Mouse (Mus musculus): ENCODE measurements around the gene Cables2. TPM values are rescaled to one million over a fixed set of nuclear protein-coding genes. Genes with fewer than 3 reads are reported as not detected.
A peak's percentile ranks its signal among the peaks of the same experiment; 100 is the strongest.

The Cables2 gene
- polyA plus RNA-seq (2016; fragmentation: Nextera tagmentation; extraction: Ambion mirVana) = 17.7 and 20.8 TPM in 2 replicates

DNA sequence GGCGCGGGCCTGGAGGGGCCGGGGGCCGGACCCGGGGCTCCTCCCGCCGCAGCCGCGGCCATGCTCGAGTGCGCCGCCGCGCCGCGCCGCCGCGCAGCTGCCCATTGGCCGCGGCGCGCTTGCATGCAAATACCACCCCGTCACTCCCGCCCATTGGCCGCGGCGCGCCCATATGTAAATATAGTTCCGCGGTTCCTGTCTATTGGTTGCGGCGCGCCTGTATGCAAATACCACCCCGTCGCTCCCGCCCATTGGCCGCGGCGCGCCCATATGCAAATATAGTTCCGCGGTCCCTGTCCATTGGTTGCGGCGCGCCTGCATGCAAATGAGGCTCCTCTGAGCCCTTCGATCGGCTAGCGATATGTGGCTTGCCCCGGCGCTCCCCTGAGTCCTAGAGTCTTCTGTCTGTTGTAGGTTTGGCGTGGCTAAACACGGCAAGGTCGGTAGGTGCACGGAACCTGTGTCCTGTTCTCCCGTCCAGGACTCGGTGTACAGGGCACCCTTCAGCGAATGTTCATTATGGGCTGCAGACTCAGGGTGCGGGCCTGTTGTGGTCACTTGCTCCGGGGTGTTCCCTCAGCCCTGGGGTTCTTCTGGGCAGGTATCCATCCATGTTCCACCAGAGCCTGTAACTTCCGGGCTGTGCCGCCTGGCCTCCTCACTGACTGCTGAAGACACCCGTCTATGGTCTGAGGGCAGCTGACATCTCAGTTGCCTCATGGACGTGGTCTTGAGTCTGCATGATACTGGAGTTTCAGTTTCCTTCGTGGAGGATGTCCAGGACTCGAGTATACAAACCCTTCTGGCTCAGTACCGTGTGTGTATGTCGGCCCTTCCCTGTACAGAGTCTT lies at the start of gene Cables2:
Gene Cables2 (minus strand): TSS at position 103 of the 851 bp plus-strand sequence.
- Histone ChIP-seq H3K4me3 (replicated peaks) (peak within 1 kb of the TSS; percentile 93), H3K27ac (peak within 1 kb of the TSS; percentile 68), H3K36me3 (replicated peaks) (no peaks in the 10 kb centered on the region), H3K9me3 (no peaks in the 10 kb centered on the region), H3K4me2 (peak within 1 kb of the TSS; percentile 96), H3K27me3 (peaks cover 16% of the 10 kb centered on the region), H3K9ac (peak within 1 kb of the TSS; percentile 98), H3K4me1 (peaks cover 33% of the 10 kb centered on the region)
- peak; percentile 96 for ATAC-seq (ENCODE audit: low FRiP score)
- WGBS = 7% methylated on average over 67 of the region's 68 CpGs

- Histone ChIP-seq H3K27me3 (no peaks in the 10 kb centered on the region), H3K9ac (no peak overlapping the region), H3K4me2 (no peak overlapping the region), H3K36me3 (replicated peaks) (no peaks in the 10 kb centered on the region), H3K9me3 (no peaks in the 10 kb centered on the region), H3K4me1 (peaks cover 6% of the 10 kb centered on the region), H3K4me3 (replicated peaks) (no peak overlapping the region), H3K27ac (no peak overlapping the region)
- 39% methylated on average over 14 of the region's 14 CpGs for WGBS
- ATAC-seq (ENCODE audit: low FRiP score) = no peak
Measured at GRCm38 (mm10) chr2:180322674-180323355, 49.5 kb upstream of the Cables2 start.

DNA sequence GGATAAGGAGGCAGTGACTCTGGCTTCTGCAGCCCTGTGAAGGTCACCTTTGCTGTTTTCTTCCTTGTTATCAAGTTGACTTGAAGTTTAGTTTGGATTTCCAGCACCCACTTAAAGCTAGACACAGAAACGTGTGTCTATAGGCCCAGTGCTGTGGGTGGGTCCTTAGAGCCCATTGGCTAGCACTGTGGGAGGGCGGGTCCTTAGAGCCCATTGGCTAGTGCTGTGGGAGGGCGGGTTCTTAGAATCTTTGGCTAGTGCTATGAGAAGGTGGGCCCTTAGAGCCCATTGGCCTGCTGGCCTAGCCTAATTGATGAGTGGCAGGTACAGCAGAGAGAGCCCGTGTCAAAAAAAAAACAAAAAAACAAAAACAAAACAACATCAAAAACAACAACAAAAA lies 46.9 kb upstream of the Cables2 start:
- no peaks in the 10 kb centered on the region for H3K9me3 ChIP-seq
- H3K27me3 ChIP-seq = no peaks in the 10 kb centered on the region
- no peak for ATAC-seq (ENCODE audit: low FRiP score)
- WGBS = 76% methylated on average over 4 of the region's 4 CpGs
- H3K36me3 ChIP-seq (replicated peaks) = no peaks in the 10 kb centered on the region
- H3K4me3 ChIP-seq (replicated peaks) = no peak overlapping the region
- H3K27ac ChIP-seq = no peak overlapping the region
- H3K4me2 ChIP-seq = no peak overlapping the region
- no peak overlapping the region for H3K9ac ChIP-seq
- H3K4me1 ChIP-seq = peaks cover 6% of the 10 kb centered on the region

GRCm38 (mm10) chr2:180317591-180317990 lies 44.3 kb upstream of the Cables2 start:
- Histone ChIP-seq H3K4me1 (peaks cover 1% of the 10 kb centered on the region; the same call in 1 of the 2 replicates), H3K9ac (no peak overlapping the region), H3K27me3 (0 out of 2 replicates have a peak, but pooled peaks cover 5% of the 10 kb centered on the region), H3K27ac (no peak overlapping the region), H3K9me3 (no peaks in the 10 kb centered on the region), H3K4me3 (replicated peaks) (no peak overlapping the region), H3K4me2 (no peak overlapping the region), H3K36me3 (replicated peaks) (no peaks in the 10 kb centered on the region)
- ATAC-seq (ENCODE audit: low FRiP score) = no peak
- 82% methylated on average over 7 of the region's 7 CpGs for WGBS

DNA sequence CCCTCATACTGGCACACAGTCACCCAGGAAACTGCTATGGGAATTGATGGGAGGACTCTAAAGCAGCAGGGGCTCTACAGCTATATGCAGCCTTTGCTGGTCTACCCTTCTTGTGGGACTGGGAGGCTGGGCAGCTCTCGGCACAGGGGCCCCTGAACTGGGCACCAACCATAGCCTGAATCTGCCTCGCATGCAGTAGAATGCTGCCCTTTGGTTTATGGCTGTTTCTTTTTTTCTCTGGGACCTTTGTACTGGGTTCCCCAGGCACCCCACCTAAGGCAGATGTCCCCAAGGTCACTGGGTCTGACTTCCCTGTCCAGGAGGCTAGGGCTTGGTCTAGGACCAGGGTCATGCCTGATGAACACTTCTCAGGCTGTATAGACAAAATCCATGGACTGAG lies 41.0 kb upstream of the Cables2 start:
- H3K9ac ChIP-seq = no peak overlapping the region
- 0 out of 2 replicates have a peak, but pooled peaks cover 5% of the 10 kb centered on the region for H3K27me3 ChIP-seq
- H3K9me3 ChIP-seq = no peaks in the 10 kb centered on the region
- 91% methylated on average over 2 of the region's 2 CpGs for WGBS
- no peak overlapping the region for H3K4me3 ChIP-seq (replicated peaks)
- ATAC-seq (ENCODE audit: low FRiP score) = no peak
- H3K36me3 ChIP-seq (replicated peaks) = no peaks in the 10 kb centered on the region
- no peaks in the 10 kb centered on the region for H3K4me1 ChIP-seq
- H3K4me2 ChIP-seq = no peak overlapping the region
- H3K27ac ChIP-seq = no peak overlapping the region

- ATAC-seq (ENCODE audit: low FRiP score) = no peak
Measured at GRCm38 (mm10) chr2:180311147-180311546, 37.9 kb upstream of the Cables2 start.

DNA sequence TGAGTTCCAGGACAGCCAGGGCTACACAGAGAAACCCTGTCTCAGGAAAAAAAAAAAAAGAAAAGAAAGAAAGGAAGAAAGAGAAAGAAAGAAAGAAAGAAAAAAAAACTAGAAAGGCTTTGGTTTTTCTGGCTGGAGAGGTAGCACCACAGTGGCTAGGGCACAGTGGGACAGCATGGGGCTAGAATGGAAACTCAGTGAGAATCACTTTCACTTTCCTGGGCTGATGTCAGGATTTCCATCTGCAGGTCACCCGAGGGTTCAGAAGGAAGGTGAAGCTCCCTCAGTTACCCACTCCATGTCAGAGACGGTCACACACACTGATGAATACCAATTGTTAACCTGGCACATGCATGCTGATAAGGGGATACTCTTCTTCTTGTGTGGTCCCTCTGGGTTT lies 34.4 kb upstream of the Cables2 start:
- no peaks in the 10 kb centered on the region for H3K9me3 ChIP-seq
- 63% methylated on average over 2 of the region's 2 CpGs for WGBS
- ATAC-seq (ENCODE audit: low FRiP score) = no peak
- no peak overlapping the region for H3K27ac ChIP-seq
- no peaks in the 10 kb centered on the region for H3K4me1 ChIP-seq
- H3K4me2 ChIP-seq = no peak overlapping the region
- no peak overlapping the region for H3K4me3 ChIP-seq (replicated peaks)
- no peaks in the 10 kb centered on the region for H3K27me3 ChIP-seq
- H3K9ac ChIP-seq = no peak overlapping the region
- H3K36me3 ChIP-seq (replicated peaks) = no peaks in the 10 kb centered on the region

More at GRCm38 (mm10) chr2:180311147-180311546, 37.9 kb upstream of the Cables2 start:
- Histone ChIP-seq H3K4me3 (replicated peaks) (no peak overlapping the region), H3K4me2 (no peak overlapping the region), H3K4me1 (no peaks in the 10 kb centered on the region), H3K9ac (no peak overlapping the region), H3K27me3 (0 out of 2 replicates have a peak, but pooled peaks cover 5% of the 10 kb centered on the region), H3K9me3 (no peaks in the 10 kb centered on the region), H3K27ac (no peak overlapping the region), H3K36me3 (replicated peaks) (no peaks in the 10 kb centered on the region)
- 80% methylated on average over 4 of the region's 4 CpGs for WGBS

GRCm38 (mm10) chr2:180306423-180307168 lies 33.3 kb upstream of the Cables2 start:
- no peak for ATAC-seq (ENCODE audit: low FRiP score)
- WGBS = 87% methylated on average over 8 of the region's 8 CpGs
- H3K9ac ChIP-seq = no peak overlapping the region
- H3K9me3 ChIP-seq = no peaks in the 10 kb centered on the region
- no peaks in the 10 kb centered on the region for H3K27me3 ChIP-seq
- H3K27ac ChIP-seq = no peak overlapping the region
- no peak overlapping the region for H3K4me2 ChIP-seq
- H3K4me3 ChIP-seq (replicated peaks) = no peak overlapping the region
- H3K36me3 ChIP-seq (replicated peaks) = no peaks in the 10 kb centered on the region
- no peaks in the 10 kb centered on the region for H3K4me1 ChIP-seq

GRCm38 (mm10) chr2:180306009-180306408 lies 32.7 kb upstream of the Cables2 start:
- 82% methylated on average over 2 of the region's 2 CpGs for WGBS
- H3K27ac ChIP-seq = no peak overlapping the region
- no peak for ATAC-seq (ENCODE audit: low FRiP score)
- H3K9me3 ChIP-seq = no peaks in the 10 kb centered on the region
- H3K4me1 ChIP-seq = no peaks in the 10 kb centered on the region
- H3K4me3 ChIP-seq (replicated peaks) = no peak overlapping the region
- H3K9ac ChIP-seq = no peak overlapping the region
- H3K27me3 ChIP-seq = no peaks in the 10 kb centered on the region
- H3K4me2 ChIP-seq = no peak overlapping the region
- no peaks in the 10 kb centered on the region for H3K36me3 ChIP-seq (replicated peaks)

DNA sequence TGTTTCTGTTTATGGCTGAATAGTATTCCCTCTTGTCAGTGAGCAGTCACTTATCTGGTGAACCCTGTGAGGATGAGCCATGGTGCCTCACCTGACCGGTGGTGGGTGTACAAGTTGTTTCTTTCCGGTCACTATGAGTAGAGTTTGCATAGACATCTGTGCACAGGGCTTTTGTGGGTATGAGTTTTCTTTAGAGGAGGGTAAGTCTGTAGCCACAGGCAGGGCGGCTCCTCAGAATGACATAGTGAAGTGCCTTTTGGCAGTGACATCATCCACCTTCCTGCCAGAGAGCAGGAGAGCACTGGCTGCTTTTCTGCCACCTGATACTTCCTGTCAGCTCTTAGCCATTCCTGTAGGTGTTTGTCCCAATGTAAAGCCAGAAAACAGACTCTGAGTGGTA lies 32.2 kb upstream of the Cables2 start:
- no peaks in the 10 kb centered on the region for H3K4me1 ChIP-seq
- no peaks in the 10 kb centered on the region for H3K9me3 ChIP-seq
- H3K4me3 ChIP-seq (replicated peaks) = no peak overlapping the region
- no peaks in the 10 kb centered on the region for H3K36me3 ChIP-seq (replicated peaks)
- no peaks in the 10 kb centered on the region for H3K27me3 ChIP-seq
- no peak overlapping the region for H3K27ac ChIP-seq
- no peak for ATAC-seq (ENCODE audit: low FRiP score)
- H3K4me2 ChIP-seq = no peak overlapping the region
- no peak overlapping the region for H3K9ac ChIP-seq
- WGBS = 86% methylated on average over 3 of the region's 3 CpGs

DNA sequence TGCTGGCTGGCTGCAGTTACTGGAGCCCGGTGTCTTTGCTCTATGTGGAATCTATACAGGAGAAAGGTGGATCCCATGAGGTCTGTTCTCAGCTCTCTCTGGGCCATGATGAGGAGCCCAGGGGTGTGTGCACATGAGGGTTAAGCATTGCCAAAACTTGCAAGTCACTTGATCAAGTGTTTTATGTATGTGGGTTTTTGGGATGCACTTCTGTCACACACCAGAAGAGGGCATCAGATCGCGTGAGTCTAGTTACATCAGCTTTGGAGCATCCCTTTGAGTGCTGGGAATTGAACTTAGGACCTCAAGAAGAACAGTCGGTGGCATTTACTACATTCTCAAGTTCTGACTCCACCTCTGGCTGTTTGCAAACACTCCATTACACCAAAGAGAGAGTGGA lies 31.3 kb upstream of the Cables2 start:
- no peak overlapping the region for H3K9ac ChIP-seq
- no peaks in the 10 kb centered on the region for H3K9me3 ChIP-seq
- no peaks in the 10 kb centered on the region for H3K27me3 ChIP-seq
- H3K4me1 ChIP-seq = no peaks in the 10 kb centered on the region
- H3K4me2 ChIP-seq = no peak overlapping the region
- ATAC-seq (ENCODE audit: low FRiP score) = no peak
- no peak overlapping the region for H3K4me3 ChIP-seq (replicated peaks)
- 59% methylated on average over 4 of the region's 4 CpGs for WGBS
- H3K27ac ChIP-seq = no peak overlapping the region
- no peaks in the 10 kb centered on the region for H3K36me3 ChIP-seq (replicated peaks)

DNA sequence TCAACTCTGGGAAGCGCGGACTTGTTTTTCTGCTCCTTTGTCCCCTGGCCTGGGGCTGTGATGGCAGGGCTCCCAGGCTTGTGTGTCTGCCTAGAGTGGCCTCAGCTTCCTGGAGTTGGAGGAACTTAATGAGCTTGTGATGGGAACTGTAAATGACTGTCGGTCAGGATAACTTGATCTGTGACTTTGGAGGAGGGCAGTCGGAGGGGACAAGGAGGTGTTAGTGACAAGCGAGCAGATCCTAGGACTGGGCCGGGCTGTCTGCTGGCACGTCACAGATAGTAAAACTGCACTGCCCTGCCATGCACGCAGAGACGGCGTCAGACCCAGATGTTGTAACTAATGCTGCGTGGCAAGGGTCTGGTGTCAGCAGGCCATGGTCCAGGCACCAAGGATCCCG lies 30.2 kb upstream of the Cables2 start:
- H3K27ac ChIP-seq = no peak overlapping the region
- H3K9me3 ChIP-seq = no peaks in the 10 kb centered on the region
- no peaks in the 10 kb centered on the region for H3K4me1 ChIP-seq
- H3K4me3 ChIP-seq (replicated peaks) = no peak overlapping the region
- no peaks in the 10 kb centered on the region for H3K36me3 ChIP-seq (replicated peaks)
- H3K4me2 ChIP-seq = no peak overlapping the region
- H3K9ac ChIP-seq = no peak overlapping the region
- ATAC-seq (ENCODE audit: low FRiP score) = no peak
- H3K27me3 ChIP-seq = no peaks in the 10 kb centered on the region
- 90% methylated on average over 12 of the region's 12 CpGs for WGBS
